Mouse (Mus musculus): ENCODE results near the gene Alk.

DNA sequence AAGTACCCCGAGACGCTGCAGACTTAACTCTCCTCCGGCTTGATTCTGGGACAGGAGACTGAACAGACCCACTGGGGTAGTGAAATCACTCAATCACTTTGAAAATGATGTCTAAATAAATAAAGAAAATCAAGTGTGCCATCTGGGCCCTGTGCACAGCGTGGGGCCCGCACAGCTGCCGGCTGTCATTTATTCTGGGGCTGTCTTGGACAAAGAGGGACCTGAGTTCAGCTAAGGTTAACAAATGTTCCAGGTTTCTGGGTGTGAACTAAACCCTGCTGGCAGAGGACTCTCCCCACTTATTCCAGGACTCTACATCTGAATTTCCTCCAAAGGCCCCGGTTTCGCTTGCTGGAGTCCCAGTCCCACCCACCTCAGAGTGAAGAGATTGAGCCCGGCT lies 581.1 kb downstream of the Alk start:
- no peak for TF ChIP-seq EP300 (optimal IDR thresholded peaks at IDR 0.05)
- no peak for TF ChIP-seq CTCF (IDR thresholded peaks at IDR 0.05; ENCODE audit: low read depth)
